Mouse (Mus musculus) v-Abl transformed pro-B cells (cell line): ENCODE measurements around the gene Vldlr.

Source experiments
- in situ Hi-C, 2 experiments: fragments of 400-800 bp; cut with MboI; formaldehyde crosslinking; loops; one replicate each; pipeline ENCODE4 v1.15.1; 2025; ENCODE audit not compliant: unreplicated experiment in 2 of 2

The Vldlr gene

DNA sequence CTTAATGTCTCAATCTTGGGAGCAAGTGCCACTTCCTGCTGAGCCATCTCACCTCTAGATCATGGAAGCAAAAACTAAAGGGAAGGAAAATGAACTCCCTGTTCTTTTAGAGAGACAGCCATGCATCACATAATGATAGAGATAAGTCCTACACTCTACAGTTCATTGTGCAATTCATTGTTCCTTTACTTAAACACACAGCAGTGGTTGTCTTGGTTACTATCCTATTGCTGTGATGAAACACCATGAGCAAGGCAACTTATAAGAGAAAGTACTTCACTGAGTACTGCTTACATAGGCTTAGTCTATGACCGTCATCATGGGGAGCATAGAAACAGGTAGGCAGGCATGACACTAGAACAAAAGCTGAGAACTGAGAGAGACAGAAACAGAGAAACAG, 12.0 kb downstream of the Vldlr start:
- in situ Hi-C loops = no loop called here

- in situ Hi-C loops = no loop called here
Measured at GRCm38 (mm10) chr19:27233386-27233785, 17.1 kb downstream of the Vldlr start.

GRCm38 (mm10) chr19:27239913-27240312, 23.6 kb downstream of the Vldlr start:
- in situ Hi-C loops = no loop called here

DNA sequence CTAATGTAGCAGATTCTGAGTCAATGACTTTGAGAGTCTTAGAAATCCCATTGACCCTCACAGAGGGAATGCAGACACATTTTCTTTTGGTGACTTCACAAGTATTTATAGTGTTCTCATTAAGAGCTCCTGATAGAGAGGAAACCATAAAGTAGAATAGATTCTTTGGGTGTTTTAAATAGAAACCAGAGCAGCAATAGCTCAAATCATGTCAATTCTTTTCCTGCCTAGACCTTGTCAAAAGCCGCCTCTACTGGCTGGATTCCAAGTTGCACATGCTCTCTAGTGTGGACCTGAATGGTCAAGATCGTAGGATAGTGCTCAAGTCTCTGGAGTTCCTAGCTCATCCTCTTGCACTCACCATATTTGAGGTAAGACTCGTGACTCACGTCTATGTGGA, 27.2 kb downstream of the Vldlr start:
- in situ Hi-C loops = no loop called here

DNA sequence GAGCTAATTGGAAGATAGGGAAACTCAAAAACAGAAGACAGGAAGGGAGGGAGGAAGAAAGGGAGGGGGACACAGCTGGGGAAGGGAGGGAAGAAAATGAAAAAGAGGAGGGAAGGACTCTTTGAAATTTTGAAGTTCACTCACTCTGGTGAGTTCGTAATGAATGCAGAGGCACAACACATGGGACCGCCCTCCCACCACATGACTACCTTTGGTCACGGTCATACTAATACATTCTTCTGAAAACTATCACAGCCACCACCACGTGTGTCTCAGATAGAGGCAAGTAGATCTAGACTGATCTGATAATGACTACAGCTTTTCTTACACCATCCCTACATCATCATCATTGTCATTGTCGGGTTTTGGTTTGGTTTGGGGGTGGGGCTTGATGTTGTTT, 38.5 kb downstream of the Vldlr start:
- in situ Hi-C loops = no loop called here

GRCm38 (mm10) chr19:27255678-27256077, 39.4 kb downstream of the Vldlr start:
- in situ Hi-C loops = no loop called here

DNA sequence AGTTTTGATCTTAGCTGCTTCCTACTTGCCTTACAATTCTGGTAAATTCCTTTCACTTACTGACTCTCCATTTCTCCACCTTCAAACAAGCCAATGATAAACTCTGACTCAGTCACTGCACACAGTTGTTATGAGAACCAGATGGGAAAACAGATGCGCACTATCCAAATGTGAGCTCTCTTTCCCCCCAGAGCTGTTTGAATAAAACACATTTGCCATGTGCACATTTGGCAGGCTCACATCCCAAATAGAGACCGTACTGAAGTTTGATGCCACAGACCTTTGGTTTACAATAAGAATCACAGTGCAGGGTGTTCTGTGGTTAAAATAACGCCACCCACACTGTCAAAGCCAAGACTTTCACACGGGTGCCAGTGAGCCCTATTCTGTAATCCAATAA, 43.8 kb downstream of the Vldlr start:
- in situ Hi-C loops = no loop called here

GRCm38 (mm10) chr19:27260621-27261278, 44.5 kb downstream of the Vldlr start:
- in situ Hi-C loops = no loop called here

DNA sequence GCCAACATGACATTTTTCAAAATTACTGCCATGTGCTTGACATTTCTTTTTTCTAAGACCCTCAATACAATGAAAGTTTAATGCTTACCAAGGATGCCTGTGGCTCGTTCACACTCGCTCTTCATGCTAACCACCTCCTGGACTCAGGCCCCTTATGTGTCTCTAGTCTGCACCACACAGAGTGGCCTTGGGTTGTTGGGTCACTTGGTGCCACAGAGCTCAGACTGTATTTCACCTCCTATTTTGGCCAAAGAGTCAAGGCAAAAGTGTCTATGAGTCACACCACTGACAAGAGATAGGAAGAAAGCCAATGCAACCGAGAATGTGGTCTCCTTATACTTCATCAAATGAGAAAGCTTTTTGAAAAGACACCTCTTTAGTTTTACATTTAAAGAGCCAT, 45.9 kb downstream of the Vldlr start:
- in situ Hi-C loops = no loop called here

DNA sequence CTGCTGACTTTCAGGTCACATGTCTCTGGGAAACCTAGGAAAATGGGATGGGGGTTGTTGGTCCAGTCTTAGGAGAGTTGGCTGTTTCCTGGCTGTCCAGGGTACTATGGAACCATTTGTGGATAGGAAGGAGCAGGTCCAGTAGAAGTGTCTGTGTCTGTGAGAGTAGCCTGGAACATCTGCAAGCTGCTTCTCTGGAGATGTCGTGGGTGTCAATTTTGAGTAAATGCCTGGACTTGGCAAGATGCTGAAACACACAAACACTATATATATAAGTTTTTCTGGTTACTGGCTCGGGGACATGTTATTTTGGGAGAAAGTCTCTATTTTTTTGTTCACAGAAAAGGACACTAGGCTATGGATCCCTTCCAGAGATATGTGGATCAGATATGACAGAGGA, 57.1 kb downstream of the Vldlr start:
- in situ Hi-C loops = no loop called here

DNA sequence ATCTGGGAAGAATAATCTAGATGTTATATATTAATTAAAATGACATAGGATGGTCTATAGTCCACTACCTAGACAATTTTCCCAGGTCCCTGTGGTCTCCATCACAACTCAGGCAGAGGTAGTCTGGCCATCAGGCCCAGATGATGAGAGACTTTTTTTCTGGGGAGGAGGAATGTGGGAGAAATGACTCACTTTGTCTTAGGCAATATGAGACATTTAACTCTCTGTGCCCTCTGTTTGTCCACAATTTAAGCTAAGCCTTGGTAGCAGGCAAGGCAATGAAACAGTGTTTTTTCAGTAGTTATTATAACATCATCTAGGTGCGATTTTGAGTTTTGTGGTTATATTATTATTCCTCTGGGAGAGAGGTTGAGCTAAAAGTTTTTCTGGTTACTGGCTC, 58.1 kb downstream of the Vldlr start:
- in situ Hi-C loops = no loop called here

- in situ Hi-C loops = no loop called here
Measured at GRCm38 (mm10) chr19:27279174-27279573, 62.9 kb downstream of the Vldlr start.
